Mouse (Mus musculus): ENCODE data around the gene Nudt2. TPM values are rescaled to one million over a fixed set of nuclear protein-coding genes. Genes with fewer than 3 reads are reported as not detected.

Gene Nudt2
- polyA plus RNA-seq (2014; fragmentation: Illumina TruSeq; extraction: RNeasy Lipid Tissue Mini Kit (QIAGEN cat#74804); ENCODE audit: low replicate concordance): 18.5 TPM

DNA sequence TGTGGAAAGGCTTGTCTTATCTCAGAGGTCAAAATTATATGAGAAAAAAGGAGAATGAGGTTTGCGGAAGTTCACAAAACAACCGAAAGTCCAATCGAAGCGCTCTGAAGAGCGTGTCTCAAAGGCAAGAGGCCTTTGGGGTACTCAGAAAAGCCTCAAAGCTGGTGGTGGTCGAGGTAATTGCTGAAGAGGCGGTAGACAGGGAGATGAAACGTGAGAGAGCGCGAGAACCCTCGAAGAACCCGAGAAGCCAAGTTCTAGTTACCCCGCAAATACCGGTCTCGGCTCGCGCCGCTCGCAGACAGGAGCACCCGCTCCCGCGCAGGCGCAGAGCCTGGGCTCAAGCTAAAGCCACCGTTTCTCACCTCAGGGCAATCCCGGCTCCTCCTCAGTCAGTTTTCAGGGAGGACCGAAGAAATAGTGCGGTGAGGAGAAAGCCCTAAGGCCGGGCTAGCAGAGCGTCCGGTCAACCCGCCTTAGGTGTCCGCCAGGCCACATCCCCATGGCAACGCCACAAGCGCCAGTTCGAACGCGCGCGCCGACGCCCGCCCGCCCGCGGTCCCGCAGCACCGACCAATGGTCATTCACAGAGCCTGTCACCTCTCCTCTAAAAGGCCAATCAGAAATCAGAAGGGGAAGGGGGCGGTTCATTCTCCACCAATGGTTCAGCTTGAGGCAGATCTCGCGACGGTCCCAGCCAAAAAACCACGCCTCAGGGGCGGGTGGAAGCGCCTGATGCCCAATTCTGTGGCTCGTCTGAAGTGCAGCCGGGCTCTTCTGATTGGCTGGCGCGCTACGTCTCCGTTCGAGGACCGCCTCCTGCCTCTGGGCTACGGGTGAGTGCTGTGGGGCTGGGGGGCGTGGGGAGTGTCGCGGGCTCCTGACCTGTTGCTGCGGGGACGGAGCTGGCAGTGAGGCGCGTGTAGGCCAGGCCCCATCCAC is at the start of gene Nudt2, which contains the start of gene Kif24:
TSS of gene Nudt2 (plus strand) at position 807 of the 942 bp plus-strand sequence.
TSS of gene Kif24 (minus strand) at position 543 of the 942 bp plus-strand sequence.

DNA sequence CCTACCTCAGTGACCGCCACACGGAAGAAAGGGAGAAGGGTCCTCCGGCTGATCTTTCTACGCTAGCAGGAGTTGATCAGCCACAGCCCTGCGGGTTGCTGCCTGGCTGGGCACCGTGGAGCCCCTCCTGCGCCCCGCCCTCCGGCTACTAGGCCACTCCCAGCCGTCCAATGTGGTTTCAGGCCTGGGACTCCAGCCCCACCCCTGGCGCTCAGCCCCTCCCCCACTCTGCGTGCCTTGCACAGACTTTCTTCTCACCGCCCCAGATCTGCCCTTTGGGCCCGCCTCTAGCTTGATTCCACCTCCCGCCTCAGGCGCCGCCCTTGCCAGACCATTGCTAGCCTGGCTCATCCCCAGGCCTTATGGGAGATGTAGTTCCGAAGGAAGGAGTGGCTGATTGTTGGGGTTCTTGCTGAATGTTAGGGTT is 38.0 kb downstream of the Nudt2 start, which contains the start of gene AI464131:
TSS of gene AI464131 (minus strand) at position 91 of the 427 bp plus-strand sequence.

DNA sequence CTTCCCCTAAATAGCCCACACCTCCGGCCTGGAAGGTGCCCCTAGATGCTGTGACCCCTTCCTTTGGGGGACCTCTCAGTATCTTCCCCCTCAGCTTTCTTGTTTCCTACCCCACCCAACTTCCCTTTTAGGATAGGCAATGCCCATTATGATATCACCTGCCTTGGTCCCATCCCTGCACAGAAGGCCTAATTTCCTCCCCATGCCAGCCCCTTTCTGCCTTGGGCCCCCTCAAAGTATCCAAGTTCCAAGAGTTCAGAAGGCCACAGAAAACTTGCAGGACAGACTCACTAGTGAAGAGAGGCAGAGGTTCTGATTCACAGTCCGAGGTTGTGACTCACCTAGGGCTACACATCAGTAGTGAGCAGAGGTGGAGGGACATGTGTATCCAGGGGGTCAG is 52.3 kb downstream of the Nudt2 start, which contains the start of gene 1110017D15Rik:
TSS of gene 1110017D15Rik (minus strand) at position 101 of the 400 bp plus-strand sequence.

Other genes with a start within 250 kb of the Nudt2 start
- 19.6 TPM for gene Ubap2, start 190.0 kb upstream of the Nudt2 start, polyA plus RNA-seq (2014; fragmentation: Illumina TruSeq; extraction: RNeasy Lipid Tissue Mini Kit (QIAGEN cat#74804); ENCODE audit: low replicate concordance)
- gene Dcaf12, start 150.3 kb upstream of the Nudt2 start, polyA plus RNA-seq (2014; fragmentation: Illumina TruSeq; extraction: RNeasy Lipid Tissue Mini Kit (QIAGEN cat#74804); ENCODE audit: low replicate concordance): 26.2 TPM
- gene Ubap1, start 116.2 kb upstream of the Nudt2 start, polyA plus RNA-seq (2014; fragmentation: Illumina TruSeq; extraction: RNeasy Lipid Tissue Mini Kit (QIAGEN cat#74804); ENCODE audit: low replicate concordance): 57.6 TPM
- 1.7 TPM for gene Kif24, start 264 bp upstream of the Nudt2 start, polyA plus RNA-seq (2014; fragmentation: Illumina TruSeq; extraction: RNeasy Lipid Tissue Mini Kit (QIAGEN cat#74804); ENCODE audit: low replicate concordance)
- gene AI464131, start 37.9 kb downstream of the Nudt2 start, polyA plus RNA-seq (2014; fragmentation: Illumina TruSeq; extraction: RNeasy Lipid Tissue Mini Kit (QIAGEN cat#74804); ENCODE audit: low replicate concordance): 2.0 TPM
- gene 1110017D15Rik, start 52.2 kb downstream of the Nudt2 start, polyA plus RNA-seq (2014; fragmentation: Illumina TruSeq; extraction: RNeasy Lipid Tissue Mini Kit (QIAGEN cat#74804); ENCODE audit: low replicate concordance): not detected
- gene Fam219a, start 104.4 kb downstream of the Nudt2 start, polyA plus RNA-seq (2014; fragmentation: Illumina TruSeq; extraction: RNeasy Lipid Tissue Mini Kit (QIAGEN cat#74804); ENCODE audit: low replicate concordance): 0.59 TPM
- not detected for gene Dnaic1, start 104.6 kb downstream of the Nudt2 start, polyA plus RNA-seq (2014; fragmentation: Illumina TruSeq; extraction: RNeasy Lipid Tissue Mini Kit (QIAGEN cat#74804); ENCODE audit: low replicate concordance)
- not detected for gene Enho, start 175.2 kb downstream of the Nudt2 start, polyA plus RNA-seq (2014; fragmentation: Illumina TruSeq; extraction: RNeasy Lipid Tissue Mini Kit (QIAGEN cat#74804); ENCODE audit: low replicate concordance)
- gene Cntfr, start 231.9 kb downstream of the Nudt2 start, polyA plus RNA-seq (2014; fragmentation: Illumina TruSeq; extraction: RNeasy Lipid Tissue Mini Kit (QIAGEN cat#74804); ENCODE audit: low replicate concordance): not detected
- gene Il11ra1, start 234.8 kb downstream of the Nudt2 start, polyA plus RNA-seq (2014; fragmentation: Illumina TruSeq; extraction: RNeasy Lipid Tissue Mini Kit (QIAGEN cat#74804); ENCODE audit: low replicate concordance): 3.2 TPM
- gene Rpp25l, start 248.4 kb downstream of the Nudt2 start, polyA plus RNA-seq (2014; fragmentation: Illumina TruSeq; extraction: RNeasy Lipid Tissue Mini Kit (QIAGEN cat#74804); ENCODE audit: low replicate concordance): not detected